Mouse (Mus musculus): Measurements from ENCODE around the gene Olfr639. TPM values are rescaled to one million over a fixed set of nuclear protein-coding genes. Genes with fewer than 3 reads are reported as not detected.

Olfr639 gene
- not detected in 2 replicates for polyA plus RNA-seq (2012; rRNA removed)

- Histone ChIP-seq H3K27me3 (replicated peaks; ENCODE audit: control insufficient read depth, insufficient read depth, low read length) (no peaks in the 10 kb centered on the region), H3K27ac (ENCODE audit: insufficient read depth, low read depth, low read length) (no peak within 1 kb of the TSS), H3K36me3 (ENCODE audit: control insufficient read depth, insufficient read depth, low read length) (no peaks in the 10 kb centered on the region), H3K4me3 (ENCODE audit: insufficient read depth, low read depth, low read length) (no peak within 1 kb of the TSS), H3K4me1 (ENCODE audit: control insufficient read depth, insufficient read depth, low read length) (no peaks in the 10 kb centered on the region)
- no peak for TF ChIP-seq CTCF (conservative IDR thresholded peaks at IDR 0.05; ENCODE audit: insufficient read depth, insufficient read length, low read depth, low read length)
- TF ChIP-seq POLR2A (IDR thresholded peaks at IDR 0.05; ENCODE audit: low read depth, low read length): no peak
- DNase-seq: no peak
These were observed at the start of gene Olfr639 for GRCm38 (mm10) chr7:104017203-104017602. TSS of gene Olfr639 (minus strand) at chr7:104017303.

DNA sequence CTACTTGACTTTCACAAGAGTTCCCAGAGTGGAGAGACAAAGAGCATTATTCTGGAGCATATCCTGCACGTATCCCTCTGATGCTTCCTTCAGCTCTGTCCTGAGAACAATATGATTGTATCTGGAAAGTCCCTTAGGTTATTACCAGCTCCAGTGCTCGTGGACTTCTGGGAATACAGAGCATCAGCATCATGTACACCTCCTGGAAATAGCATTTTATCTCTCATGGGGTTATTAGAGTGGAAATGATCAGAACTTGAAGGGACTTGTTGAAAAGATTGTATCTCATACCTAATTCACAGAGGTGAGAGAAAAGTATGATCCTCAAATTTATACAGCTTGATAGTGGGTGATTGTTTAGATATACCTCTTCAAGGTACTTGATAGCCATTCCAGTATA is 44.2 kb upstream of the Olfr639 start, which contains the start of gene 4930516K23Rik:
Gene 4930516K23Rik, minus strand, starts transcription at position 101 of the 400 bp plus-strand sequence.
- no peak for DNase-seq
- H3K27ac ChIP-seq (ENCODE audit: insufficient read depth, low read depth, low read length): no peak within 1 kb of the TSS
- no peak for TF ChIP-seq POLR2A (IDR thresholded peaks at IDR 0.05; ENCODE audit: low read depth, low read length)
- TF ChIP-seq CTCF (conservative IDR thresholded peaks at IDR 0.05; ENCODE audit: insufficient read depth, insufficient read length, low read depth, low read length): no peak
- H3K36me3 ChIP-seq (ENCODE audit: control insufficient read depth, insufficient read depth, low read length): no peaks in the 10 kb centered on the region
- WGBS: 47% methylated on average over 2 of the region's 2 CpGs
- H3K27me3 ChIP-seq (replicated peaks; ENCODE audit: control insufficient read depth, insufficient read depth, low read length): no peaks in the 10 kb centered on the region
- no peak within 1 kb of the TSS for H3K4me3 ChIP-seq (ENCODE audit: insufficient read depth, low read depth, low read length)
- no peaks in the 10 kb centered on the region for H3K4me1 ChIP-seq (ENCODE audit: control insufficient read depth, insufficient read depth, low read length)

- H3K4me1 ChIP-seq (ENCODE audit: control insufficient read depth, insufficient read depth, low read length): no peaks in the 10 kb centered on the region
- DNase-seq: no peak
- H3K27me3 ChIP-seq (replicated peaks; ENCODE audit: control insufficient read depth, insufficient read depth, low read length): no peaks in the 10 kb centered on the region
- no peaks in the 10 kb centered on the region for H3K36me3 ChIP-seq (ENCODE audit: control insufficient read depth, insufficient read depth, low read length)
- H3K27ac ChIP-seq (ENCODE audit: insufficient read depth, low read depth, low read length): no peak overlapping the region
- WGBS: 89% methylated on average over 1 of the region's 1 CpGs
- H3K4me3 ChIP-seq (ENCODE audit: insufficient read depth, low read depth, low read length): no peak overlapping the region
- TF ChIP-seq CTCF (conservative IDR thresholded peaks at IDR 0.05; ENCODE audit: insufficient read depth, insufficient read length, low read depth, low read length) (no peak), POLR2A (IDR thresholded peaks at IDR 0.05; ENCODE audit: low read depth, low read length) (no peak)
These were observed 42.1 kb upstream of the Olfr639 start for GRCm38 (mm10) chr7:104059215-104059614.

GRCm38 (mm10) chr7:104052566-104052965 is 35.5 kb upstream of the Olfr639 start, which contains the start of gene Olfr642:
TSS of gene Olfr642 (minus strand) at chr7:104052666.
- Histone ChIP-seq H3K4me1 (ENCODE audit: control insufficient read depth, insufficient read depth, low read length) (no peaks in the 10 kb centered on the region), H3K27ac (ENCODE audit: insufficient read depth, low read depth, low read length) (no peak within 1 kb of the TSS), H3K4me3 (ENCODE audit: insufficient read depth, low read depth, low read length) (no peak within 1 kb of the TSS), H3K36me3 (ENCODE audit: control insufficient read depth, insufficient read depth, low read length) (no peaks in the 10 kb centered on the region), H3K27me3 (replicated peaks; ENCODE audit: control insufficient read depth, insufficient read depth, low read length) (no peaks in the 10 kb centered on the region)
- no peak for TF ChIP-seq CTCF (conservative IDR thresholded peaks at IDR 0.05; ENCODE audit: insufficient read depth, insufficient read length, low read depth, low read length)
- TF ChIP-seq POLR2A (IDR thresholded peaks at IDR 0.05; ENCODE audit: low read depth, low read length): no peak
- 70% methylated on average over 1 of the region's 1 CpGs for WGBS
- DNase-seq: no peak

DNA sequence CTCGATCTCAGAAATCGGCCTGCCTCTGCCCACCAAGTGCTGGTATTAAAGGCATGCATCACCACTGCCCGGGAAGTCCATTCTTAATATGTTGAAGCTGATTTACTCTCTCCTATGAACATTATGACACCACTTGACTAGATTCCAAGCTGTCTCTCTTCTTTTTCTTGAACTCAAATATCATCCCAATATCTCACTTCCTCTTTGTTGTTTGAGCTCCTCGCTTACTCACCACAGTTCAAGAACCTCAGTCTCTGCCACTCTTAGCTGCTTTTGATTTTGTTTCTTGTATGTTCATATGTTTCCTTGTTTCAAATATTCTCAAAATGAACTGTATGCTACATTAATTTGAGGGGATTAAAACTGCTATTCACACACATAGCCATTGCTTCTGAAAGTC is 33.6 kb upstream of the Olfr639 start:
- H3K4me1 ChIP-seq (ENCODE audit: control insufficient read depth, insufficient read depth, low read length): no peaks in the 10 kb centered on the region
- TF ChIP-seq POLR2A (IDR thresholded peaks at IDR 0.05; ENCODE audit: low read depth, low read length) (no peak), CTCF (conservative IDR thresholded peaks at IDR 0.05; ENCODE audit: insufficient read depth, insufficient read length, low read depth, low read length) (no peak)
- no peak for DNase-seq
- WGBS: 87% methylated on average over 4 of the region's 4 CpGs
- H3K27me3 ChIP-seq (replicated peaks; ENCODE audit: control insufficient read depth, insufficient read depth, low read length): no peaks in the 10 kb centered on the region
- H3K36me3 ChIP-seq (ENCODE audit: control insufficient read depth, insufficient read depth, low read length): no peaks in the 10 kb centered on the region
- no peak overlapping the region for H3K4me3 ChIP-seq (ENCODE audit: insufficient read depth, low read depth, low read length)
- no peak overlapping the region for H3K27ac ChIP-seq (ENCODE audit: insufficient read depth, low read depth, low read length)

GRCm38 (mm10) chr7:104035145-104035544 is 18.0 kb upstream of the Olfr639 start, which contains the start of gene Olfr641:
TSS of gene Olfr641 (plus strand) at chr7:104035445.
- no peaks in the 10 kb centered on the region for H3K27me3 ChIP-seq (replicated peaks; ENCODE audit: control insufficient read depth, insufficient read depth, low read length)
- no peak for DNase-seq
- 55% methylated on average over 1 of the region's 1 CpGs for WGBS
- no peaks in the 10 kb centered on the region for H3K4me1 ChIP-seq (ENCODE audit: control insufficient read depth, insufficient read depth, low read length)
- H3K36me3 ChIP-seq (ENCODE audit: control insufficient read depth, insufficient read depth, low read length): no peaks in the 10 kb centered on the region
- H3K27ac ChIP-seq (ENCODE audit: insufficient read depth, low read depth, low read length): no peak within 1 kb of the TSS
- TF ChIP-seq POLR2A (IDR thresholded peaks at IDR 0.05; ENCODE audit: low read depth, low read length) (no peak), CTCF (conservative IDR thresholded peaks at IDR 0.05; ENCODE audit: insufficient read depth, insufficient read length, low read depth, low read length) (no peak)
- no peak within 1 kb of the TSS for H3K4me3 ChIP-seq (ENCODE audit: insufficient read depth, low read depth, low read length)

DNA sequence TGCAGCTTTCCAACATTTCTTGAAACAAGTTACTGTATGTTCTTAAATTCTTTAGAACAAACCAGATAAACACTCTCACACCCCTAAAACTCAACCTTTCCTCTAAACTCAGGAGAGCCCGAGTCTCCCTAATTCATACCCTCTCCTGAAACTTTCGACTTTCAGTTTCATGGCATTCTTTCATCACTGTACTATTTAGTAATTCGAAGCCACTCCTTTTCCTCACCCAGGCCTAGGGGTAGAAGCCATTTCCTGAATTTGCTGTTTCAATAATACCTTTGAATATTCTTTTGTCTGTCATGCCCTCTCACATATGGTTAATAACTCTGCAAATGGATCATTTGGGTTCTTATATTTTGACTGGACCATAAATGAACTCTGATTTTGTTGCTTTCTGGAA is 9.9 kb upstream of the Olfr639 start:
- TF ChIP-seq POLR2A (IDR thresholded peaks at IDR 0.05; ENCODE audit: low read depth, low read length) (no peak), CTCF (conservative IDR thresholded peaks at IDR 0.05; ENCODE audit: insufficient read depth, insufficient read length, low read depth, low read length) (no peak)
- H3K4me3 ChIP-seq (ENCODE audit: insufficient read depth, low read depth, low read length): no peak overlapping the region
- H3K36me3 ChIP-seq (ENCODE audit: control insufficient read depth, insufficient read depth, low read length): no peaks in the 10 kb centered on the region
- 78% methylated on average over 3 of the region's 3 CpGs for WGBS
- no peaks in the 10 kb centered on the region for H3K27me3 ChIP-seq (replicated peaks; ENCODE audit: control insufficient read depth, insufficient read depth, low read length)
- no peak overlapping the region for H3K27ac ChIP-seq (ENCODE audit: insufficient read depth, low read depth, low read length)
- no peaks in the 10 kb centered on the region for H3K4me1 ChIP-seq (ENCODE audit: control insufficient read depth, insufficient read depth, low read length)
- no peak for DNase-seq

All from kidney, adult 2 months (tissue).